Mouse (Mus musculus) heart, embryonic 15.5 days (tissue): ENCODE data around the gene Qrsl1. TPM values are rescaled to one million over a fixed set of nuclear protein-coding genes. Genes with fewer than 3 reads are reported as not detected.

Experiments
- ATAC-seq: fragments of 200-750 bp; cut with Nextera tagmentation; replicated peaks from 2 replicates; pipeline ENCODE4 v1.8.0; 2017; ENCODE audit warnings: low read depth, moderate TSS enrichment; ENCODE audit not compliant: insufficient number of reproducible peaks, insufficient read depth, low FRiP score
- H3K27ac ChIP-seq: fragments of 300-500 bp; sonication (generic); 2 replicates; pipeline ENCODE4 v1.5.1; 2015; ENCODE audit warnings: mild to moderate bottlenecking, inconsistent platforms
- H3K27me3 ChIP-seq: fragments of 300-500 bp; sonication (generic); 2 replicates; pipeline ENCODE4 v1.6.1; 2015; ENCODE audit warnings: inconsistent platforms
- H3K36me3 ChIP-seq: fragments of 300-500 bp; sonication (generic); 2 replicates; pipeline ENCODE4 v1.6.1; 2015; ENCODE audit warnings: mild to moderate bottlenecking, inconsistent platforms
- H3K4me1 ChIP-seq: fragments of 300-500 bp; sonication (generic); replicated peaks from 2 replicates; pipeline ENCODE4 v1.6.1; 2015; ENCODE audit warnings: inconsistent platforms
- H3K4me2 ChIP-seq: fragments of 300-500 bp; sonication (generic); 2 replicates; pipeline ENCODE4 v1.6.1; 2015; ENCODE audit warnings: inconsistent platforms, mild to moderate bottlenecking, moderate library complexity
- H3K4me3 ChIP-seq: fragments of 300-500 bp; sonication (generic); 2 replicates; pipeline ENCODE4 v1.5.1; 2015; ENCODE audit warnings: mild to moderate bottlenecking, inconsistent platforms
- H3K9ac ChIP-seq: fragments of 300-500 bp; sonication (generic); 2 replicates; pipeline ENCODE4 v1.6.1; 2015; ENCODE audit warnings: mild to moderate bottlenecking, inconsistent platforms
- H3K9me3 ChIP-seq: fragments of 300-500 bp; sonication (generic); replicated peaks from 2 replicates; pipeline ENCODE4 v1.6.1; 2016; ENCODE audit warnings: inconsistent platforms
- WGBS: fragments of 180-500 bp; shearing (Covaris S2); methylation state at CpG from one replicate; pipeline ENCODE4 v1.1.7; 2015; ENCODE audit warnings: mixed read lengths; 5-methylcytosine and 5-hydroxymethylcytosine counted together
- polyA plus RNA-seq: library from polyadenylated mRNA; unstranded; fragments of >200 nt; fragmentation: Nextera tagmentation; extraction: Ambion mirVana; gene quantifications from 2 replicates; pipeline ENCODE4 v1.2.1, GENCODE M21; 2015

Gene Qrsl1
- polyA plus RNA-seq, 1 experiment from 2014 or later: 26.5 TPM

GRCm38 (mm10) chr10:43826773-43827621 is 74.5 kb downstream of the Qrsl1 start:
- no peak overlapping the region for H3K27ac ChIP-seq
- H3K4me3 ChIP-seq: no peak overlapping the region
- H3K36me3 ChIP-seq: no peaks in the 10 kb centered on the region
- H3K4me2 ChIP-seq: no peak overlapping the region
- 76% methylated on average over 14 of the region's 14 CpGs for WGBS
- 0 out of 2 replicates have a peak, but pooled peaks cover 5% of the 10 kb centered on the region for H3K9me3 ChIP-seq
- peaks cover 14% of the 10 kb centered on the region for H3K4me1 ChIP-seq
- H3K9ac ChIP-seq: no peak overlapping the region
- ATAC-seq: no peak
- no peaks in the 10 kb centered on the region for H3K27me3 ChIP-seq

GRCm38 (mm10) chr10:43825696-43826095 is 75.8 kb downstream of the Qrsl1 start:
- 88% methylated on average over 6 of the region's 6 CpGs for WGBS
- no peak overlapping the region for H3K27ac ChIP-seq
- no peak overlapping the region for H3K9ac ChIP-seq
- H3K9me3 ChIP-seq: 0 out of 2 replicates have a peak, but pooled peaks cover 5% of the 10 kb centered on the region
- no peaks in the 10 kb centered on the region for H3K27me3 ChIP-seq
- H3K4me1 ChIP-seq: peaks cover 3% of the 10 kb centered on the region; the same call in 1 of the 2 replicates
- H3K4me3 ChIP-seq: no peak overlapping the region
- H3K36me3 ChIP-seq: no peaks in the 10 kb centered on the region
- H3K4me2 ChIP-seq: no peak overlapping the region
- no peak for ATAC-seq

- Histone ChIP-seq H3K36me3 (no peaks in the 10 kb centered on the region), H3K4me1 (no peaks in the 10 kb centered on the region), H3K4me2 (no peak overlapping the region), H3K9ac (no peak overlapping the region), H3K27ac (no peak overlapping the region), H3K27me3 (no peaks in the 10 kb centered on the region), H3K9me3 (0 out of 2 replicates have a peak, but pooled peaks cover 5% of the 10 kb centered on the region), H3K4me3 (no peak overlapping the region)
- 81% methylated on average over 3 of the region's 3 CpGs for WGBS
- no peak for ATAC-seq
Measured at GRCm38 (mm10) chr10:43824713-43825112, 76.8 kb downstream of the Qrsl1 start.

Other genes starting within 250 kb of the Qrsl1 start
- gene Rtn4ip1, start 62 bp upstream of the Qrsl1 start, polyA plus RNA-seq: 30.9 and 32.3 TPM in 2 replicates
- gene Crybg1, start 247.1 kb upstream of the Qrsl1 start, polyA plus RNA-seq: 0.13 and 0.47 TPM in 2 replicates